Mouse (Mus musculus) hindbrain, embryonic 13.5 days (tissue): Measurements from ENCODE around the gene Slc7a5. TPM values are rescaled to one million over a fixed set of nuclear protein-coding genes. Genes with fewer than 3 reads are reported as not detected.

ENCODE experiments used
- ATAC-seq: fragments of 200-750 bp; cut with Nextera tagmentation; 2 replicates; pipeline ENCODE4 v1.8.0; 2017; ENCODE audit warnings: moderate TSS enrichment; ENCODE audit not compliant: low FRiP score
- H3K27ac ChIP-seq: fragments of 300-500 bp; sonication (generic); 2 replicates; pipeline ENCODE4 v1.5.1; 2015; ENCODE audit warnings: inconsistent platforms, mild to moderate bottlenecking, moderate library complexity
- H3K27me3 ChIP-seq: fragments of 300-500 bp; sonication (generic); 2 replicates; pipeline ENCODE4 v1.6.1; 2015; ENCODE audit warnings: mild to moderate bottlenecking, inconsistent platforms
- H3K36me3 ChIP-seq: fragments of 300-500 bp; sonication (generic); 2 replicates; pipeline ENCODE4 v1.6.1; 2015; ENCODE audit warnings: mild to moderate bottlenecking, inconsistent platforms
- H3K4me1 ChIP-seq: fragments of 300-500 bp; sonication (generic); replicated peaks from 2 replicates; pipeline ENCODE4 v1.6.1; 2015; ENCODE audit warnings: inconsistent platforms
- H3K4me2 ChIP-seq: fragments of 300-500 bp; sonication (generic); 2 replicates; pipeline ENCODE4 v1.6.1; 2015; ENCODE audit warnings: inconsistent platforms, mild to moderate bottlenecking, moderate library complexity
- H3K4me3 ChIP-seq: fragments of 300-500 bp; sonication (generic); 2 replicates; pipeline ENCODE4 v1.5.1; 2015; ENCODE audit warnings: mild to moderate bottlenecking, inconsistent platforms
- H3K9ac ChIP-seq: fragments of 300-500 bp; sonication (generic); 2 replicates; pipeline ENCODE4 v1.6.1; 2015; ENCODE audit warnings: mild to moderate bottlenecking, inconsistent platforms
- H3K9me3 ChIP-seq: fragments of 300-500 bp; sonication (generic); 2 replicates; pipeline ENCODE4 v1.6.1; 2016; ENCODE audit warnings: inconsistent platforms
- WGBS: fragments of 180-500 bp; shearing (Covaris S2); methylation state at CpG from one replicate; pipeline ENCODE4 v1.1.7; 2015; 5-methylcytosine and 5-hydroxymethylcytosine counted together
- polyA plus RNA-seq: library from polyadenylated mRNA; unstranded; fragments of >200 nt; fragmentation: Nextera tagmentation; extraction: Ambion mirVana; gene quantifications from 2 replicates; pipeline ENCODE4 v1.2.1, GENCODE M21; 2015

Gene Slc7a5
- polyA plus RNA-seq, result 37.9 and 39.7 TPM in 2 replicates

DNA sequence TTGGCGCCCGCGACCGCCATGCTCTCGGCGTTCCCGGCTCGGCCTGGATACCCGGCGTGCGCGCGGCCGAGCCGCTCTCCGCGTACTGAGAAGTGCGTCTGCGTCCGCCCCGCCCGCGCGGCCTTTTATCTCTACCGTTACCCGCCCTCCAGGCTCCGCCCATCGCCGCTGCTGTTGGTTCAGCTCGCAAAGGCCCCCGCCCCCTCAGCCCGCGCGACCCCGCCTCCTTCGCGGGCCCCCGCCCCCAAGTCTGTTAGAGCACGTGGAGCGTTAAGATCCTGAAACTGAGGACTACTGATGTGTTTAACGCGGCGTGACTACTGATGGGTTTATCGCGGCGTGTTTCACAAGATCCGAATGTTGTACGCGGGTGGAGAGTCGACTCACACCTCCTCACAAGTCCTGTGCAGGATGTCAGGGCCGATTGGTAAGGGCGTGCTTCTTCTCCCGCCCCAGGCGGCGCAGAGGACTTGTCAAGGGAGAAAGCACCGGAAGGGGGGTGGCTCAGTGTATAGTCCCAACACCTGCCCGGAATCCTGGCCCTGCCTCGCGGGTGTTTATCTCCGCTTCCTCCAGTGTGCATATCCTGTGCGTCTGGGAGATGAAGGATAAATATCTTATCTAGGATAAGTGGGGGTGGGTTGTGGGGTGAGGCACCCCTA, at the start of gene Slc7a5:
Gene Slc7a5 (minus strand): TSS at position 108 of the 662 bp plus-strand sequence.
- Histone ChIP-seq H3K9ac (peak within 1 kb of the TSS; percentile 82), H3K27ac (peak within 1 kb of the TSS; percentile 73), H3K27me3 (peaks cover 15% of the 10 kb centered on the region), H3K4me1 (peaks cover 36% of the 10 kb centered on the region), H3K4me2 (peak within 1 kb of the TSS; percentile 98), H3K9me3 (no peaks in the 10 kb centered on the region), H3K4me3 (peak within 1 kb of the TSS; percentile 76), H3K36me3 (no peaks in the 10 kb centered on the region)
- under 1% methylated on average over 57 of the region's 61 CpGs for WGBS
- ATAC-seq, result peak; percentile 89

DNA sequence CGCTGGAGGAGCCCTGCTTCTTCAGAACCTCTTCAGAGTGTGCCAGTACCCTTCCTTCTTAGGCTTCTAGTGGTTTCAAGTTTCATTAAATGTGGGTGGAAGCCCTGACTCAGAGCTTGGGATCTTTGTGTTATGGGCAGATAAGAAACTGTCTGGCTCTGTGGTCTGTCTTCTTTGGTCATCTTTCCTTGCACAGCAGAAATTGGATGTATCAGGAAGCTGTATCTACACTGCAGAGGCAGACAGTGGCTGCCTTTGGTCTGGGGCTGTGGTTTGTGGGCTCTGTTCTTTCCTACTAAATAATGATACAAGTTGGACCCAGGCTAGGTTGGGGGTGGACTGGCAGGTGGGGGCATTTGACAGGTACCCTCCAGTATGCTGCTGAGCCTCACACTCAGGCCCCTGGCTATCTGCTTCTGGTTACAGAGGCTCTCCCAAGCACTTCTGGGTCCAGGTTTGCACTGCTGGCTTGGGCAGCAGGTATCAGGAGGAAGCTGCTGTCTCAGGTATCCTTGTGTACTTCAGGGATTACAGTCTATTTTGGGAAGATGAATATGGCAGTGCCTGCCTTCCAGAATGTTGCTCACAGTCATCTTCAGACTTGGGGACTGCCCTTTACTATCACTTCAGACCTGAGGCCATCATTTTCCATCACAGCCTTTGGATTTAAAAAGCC, 48.5 kb upstream of the Slc7a5 start:
- H3K9me3 ChIP-seq, result no peaks in the 10 kb centered on the region
- no peak overlapping the region for H3K4me2 ChIP-seq
- H3K9ac ChIP-seq, result no peak overlapping the region
- peaks cover 52% of the 10 kb centered on the region for H3K4me1 ChIP-seq
- H3K27ac ChIP-seq, result no peak overlapping the region
- H3K4me3 ChIP-seq, result no peak overlapping the region
- 74% methylated on average over 1 of the region's 1 CpGs for WGBS
- ATAC-seq, result no peak
- H3K36me3 ChIP-seq, result peaks cover 20% of the 10 kb centered on the region
- H3K27me3 ChIP-seq, result no peaks in the 10 kb centered on the region

DNA sequence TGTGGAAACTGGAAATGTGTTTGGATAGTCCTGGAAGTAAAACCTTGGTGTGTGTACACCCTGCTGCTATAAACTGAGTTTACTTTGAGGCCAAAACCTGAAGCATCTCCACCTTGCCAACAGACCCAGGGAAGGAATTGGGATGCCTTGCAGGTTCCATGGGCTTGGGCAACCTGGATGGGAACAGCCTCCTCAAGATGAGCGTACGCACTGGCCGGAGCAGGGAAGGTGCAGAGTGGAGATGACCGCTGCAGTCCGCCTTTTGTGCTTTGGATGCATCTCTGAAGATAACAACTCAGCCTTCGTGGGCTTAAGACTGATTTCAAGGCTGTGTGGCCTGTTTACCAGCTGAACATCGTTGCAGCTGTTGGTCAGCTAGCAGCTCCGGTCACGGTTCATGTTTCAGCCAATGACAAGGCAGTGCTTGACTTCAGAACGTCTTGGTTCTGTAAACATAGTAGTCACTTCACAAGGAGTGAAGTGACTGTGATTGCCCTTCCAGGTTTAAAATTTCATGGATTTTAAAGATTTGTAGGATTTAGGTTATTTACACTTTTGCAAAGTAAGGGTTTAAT, 47.6 kb upstream of the Slc7a5 start:
- Histone ChIP-seq H3K27me3 (no peaks in the 10 kb centered on the region), H3K9ac (no peak overlapping the region)
- 84% methylated on average over 10 of the region's 10 CpGs for WGBS

DNA sequence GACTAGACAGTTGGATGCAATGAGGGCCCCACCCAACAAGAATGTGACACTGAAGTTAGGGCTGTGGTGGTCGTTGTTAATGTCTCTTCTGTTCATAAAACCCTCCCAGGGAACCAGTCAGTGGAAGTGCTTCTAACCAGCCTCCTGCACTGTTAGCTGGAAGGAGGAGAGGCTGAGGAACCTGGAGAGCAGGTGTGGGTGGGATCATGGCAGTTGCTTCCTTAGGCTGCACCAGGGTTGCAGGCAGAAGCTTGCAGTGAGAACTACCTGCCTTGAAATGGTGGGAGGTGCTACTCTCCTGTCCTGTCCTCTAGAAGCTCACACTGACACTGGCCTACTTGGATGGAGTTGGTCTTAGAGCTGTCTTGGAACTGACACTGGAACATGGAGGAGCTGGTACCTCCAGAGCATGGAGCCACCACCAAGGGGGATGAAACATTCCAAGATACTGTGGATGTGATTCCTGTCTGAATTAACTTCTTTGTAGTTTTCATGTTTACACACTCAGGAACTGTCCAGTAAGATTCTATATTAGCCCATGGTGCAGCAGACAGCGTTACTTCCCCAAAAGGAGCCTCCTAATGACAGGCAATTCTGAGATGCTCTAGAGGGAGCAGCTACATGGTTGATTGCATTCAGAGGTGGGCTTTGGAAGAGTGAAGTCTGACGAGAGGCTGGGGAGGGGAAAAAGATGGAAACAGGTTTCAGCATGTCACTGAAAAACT, 46.5 kb upstream of the Slc7a5 start:
- Histone ChIP-seq H3K27ac (no peak overlapping the region), H3K36me3 (peaks cover 20% of the 10 kb centered on the region), H3K9ac (no peak overlapping the region), H3K27me3 (no peaks in the 10 kb centered on the region), H3K4me2 (no peak overlapping the region), H3K9me3 (no peaks in the 10 kb centered on the region), H3K4me3 (no peak overlapping the region), H3K4me1 (peaks cover 50% of the 10 kb centered on the region)
- no peak for ATAC-seq
- 63% methylated on average over 3 of the region's 3 CpGs for WGBS

More for the DNA sequence above, 47.6 kb upstream of the Slc7a5 start:
- Histone ChIP-seq H3K27ac (no peak overlapping the region), H3K4me2 (no peak overlapping the region), H3K9me3 (no peaks in the 10 kb centered on the region), H3K4me3 (no peak overlapping the region), H3K36me3 (peaks cover 20% of the 10 kb centered on the region), H3K4me1 (peaks cover 46% of the 10 kb centered on the region)
- ATAC-seq, result no peak

DNA sequence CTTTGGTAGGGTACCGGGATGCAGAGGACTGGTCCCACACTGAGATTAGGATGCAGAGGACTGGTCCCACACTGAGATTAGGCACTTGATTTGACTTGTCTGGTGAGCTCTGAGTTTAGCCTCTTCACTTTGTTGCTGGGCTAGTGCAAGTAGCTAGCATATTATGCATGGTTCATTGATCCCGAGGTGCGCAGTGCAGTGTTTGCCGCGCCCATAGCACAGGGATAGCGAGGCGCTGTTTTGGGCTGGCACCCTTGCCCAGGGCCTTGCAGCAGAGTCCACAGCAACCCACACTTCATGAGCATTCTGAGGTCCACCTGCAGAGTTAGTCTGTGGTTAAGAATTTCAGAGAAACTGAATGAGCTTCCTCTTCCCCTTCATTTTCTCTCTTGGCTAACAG, 45.3 kb upstream of the Slc7a5 start:
- Histone ChIP-seq H3K4me3 (0 out of 2 replicates have a peak overlapping the region, but pooled peaks have one; percentile 72), H3K9me3 (no peaks in the 10 kb centered on the region), H3K27me3 (no peaks in the 10 kb centered on the region), H3K36me3 (peaks cover 20% of the 10 kb centered on the region), H3K4me1 (peaks cover 54% of the 10 kb centered on the region), H3K4me2 (peak overlapping the region; percentile 92; the same call in 1 of the 2 replicates), H3K27ac (no peak overlapping the region), H3K9ac (0 out of 2 replicates have a peak overlapping the region, but pooled peaks have one; percentile 60)
- 86% methylated on average over 7 of the region's 7 CpGs for WGBS
- no peak for ATAC-seq

DNA sequence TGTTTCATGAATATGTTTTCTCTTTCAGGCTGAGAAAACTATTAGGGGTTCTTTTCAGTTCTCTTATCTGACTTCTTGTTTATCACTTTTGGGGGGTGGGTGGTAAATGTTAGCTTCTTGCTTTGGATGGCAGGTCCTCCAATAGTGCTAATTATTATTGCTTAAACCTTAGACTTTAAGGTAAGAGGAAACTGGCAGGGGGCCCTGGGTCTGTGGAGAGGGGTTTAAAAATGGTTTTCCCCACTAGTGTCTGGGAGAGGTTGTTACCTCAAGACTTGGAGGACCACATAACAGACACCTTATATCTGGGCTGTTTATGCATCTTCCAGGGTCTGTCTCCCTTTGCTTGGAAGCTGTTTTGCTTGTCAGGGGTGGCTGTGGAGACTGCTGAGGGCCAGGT, 44.6 kb upstream of the Slc7a5 start:
- no peak for ATAC-seq
- Histone ChIP-seq H3K9me3 (no peaks in the 10 kb centered on the region), H3K4me3 (peak overlapping the region; percentile 72), H3K36me3 (peaks cover 20% of the 10 kb centered on the region), H3K27me3 (no peaks in the 10 kb centered on the region), H3K9ac (peak overlapping the region; percentile 60; the same call in 1 of the 2 replicates), H3K27ac (no peak overlapping the region), H3K4me2 (peak overlapping the region; percentile 92), H3K4me1 (peaks cover 59% of the 10 kb centered on the region)

DNA sequence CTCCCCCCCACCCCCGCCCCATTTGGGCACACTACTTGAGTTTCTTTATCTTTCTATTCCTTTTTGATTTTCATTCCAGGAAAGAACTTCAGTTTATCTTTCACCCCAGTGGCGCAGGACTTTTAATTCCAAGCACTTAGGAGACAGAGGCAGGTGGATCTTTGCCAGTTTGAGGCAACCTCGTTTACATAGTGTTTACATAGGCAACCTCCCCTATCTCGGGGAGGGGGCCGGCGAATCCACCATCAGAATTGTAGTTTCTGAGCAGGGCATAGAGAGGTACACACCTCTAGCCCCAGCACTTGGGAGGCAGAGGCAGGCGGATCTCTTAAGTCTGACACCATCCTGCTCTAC, 44.1 kb upstream of the Slc7a5 start:
- peak overlapping the region; percentile 99 for H3K9ac ChIP-seq
- no peak for ATAC-seq
- peaks cover 20% of the 10 kb centered on the region for H3K36me3 ChIP-seq
- H3K4me2 ChIP-seq, result peak overlapping the region; percentile 92
- peak overlapping the region; percentile 72 for H3K4me3 ChIP-seq
- WGBS, result 42% methylated on average over 7 of the region's 7 CpGs
- peak overlapping the region; percentile 97 for H3K27ac ChIP-seq
- H3K27me3 ChIP-seq, result no peaks in the 10 kb centered on the region
- H3K4me1 ChIP-seq, result peaks cover 63% of the 10 kb centered on the region
- no peaks in the 10 kb centered on the region for H3K9me3 ChIP-seq

DNA sequence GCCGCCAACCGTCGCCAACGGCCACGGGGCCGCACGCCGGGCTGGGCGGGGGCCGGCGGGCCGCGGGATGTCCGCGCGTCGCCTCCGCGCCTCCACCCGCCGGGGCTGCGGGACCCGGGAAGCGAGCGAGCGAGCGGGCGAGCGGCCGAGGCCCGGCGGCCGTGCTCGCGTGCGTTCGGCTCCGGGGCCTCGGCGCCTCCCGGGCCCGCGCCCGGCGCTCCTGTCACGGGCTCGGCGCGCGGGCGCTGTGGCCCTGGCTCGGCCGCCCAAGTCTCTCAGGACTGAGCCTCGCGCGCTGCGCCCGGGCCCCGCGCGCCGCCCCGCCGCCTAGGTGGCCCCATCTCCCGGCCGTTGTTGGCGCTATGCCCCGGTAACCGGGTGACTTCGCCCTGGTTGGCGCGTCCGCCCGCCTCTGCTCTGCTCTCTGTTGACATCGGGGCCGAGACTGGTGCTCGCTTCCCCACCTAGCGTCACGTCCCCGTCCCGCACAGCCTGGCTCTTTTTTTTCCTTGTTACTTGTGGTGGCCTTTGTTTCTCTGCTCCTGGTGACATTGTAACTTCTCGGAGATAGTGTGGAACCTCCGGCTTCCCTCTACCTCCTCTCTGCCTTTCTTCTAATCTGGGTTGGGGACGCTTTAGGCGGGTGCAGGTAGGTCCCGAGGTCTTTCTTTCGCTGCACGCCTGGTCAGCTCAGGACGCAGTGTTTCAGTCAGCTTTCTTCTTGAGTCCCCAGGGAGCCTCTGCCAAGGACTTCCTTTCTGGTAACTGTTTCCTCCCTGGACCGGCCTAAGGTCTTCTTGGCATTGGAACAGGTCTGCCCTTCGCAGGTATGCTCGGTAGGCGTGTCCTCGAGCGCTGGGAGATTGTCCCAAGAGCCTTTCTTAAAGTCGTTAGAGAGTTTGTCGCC, 43.5 kb upstream of the Slc7a5 start:
- under 1% methylated on average over 87 of the region's 97 CpGs for WGBS
- peak overlapping the region; percentile 99 for H3K9ac ChIP-seq
- H3K4me2 ChIP-seq, result peak overlapping the region; percentile 92
- peaks cover 58% of the 10 kb centered on the region for H3K4me1 ChIP-seq
- H3K9me3 ChIP-seq, result no peaks in the 10 kb centered on the region
- no peaks in the 10 kb centered on the region for H3K27me3 ChIP-seq
- peak overlapping the region; percentile 72 for H3K4me3 ChIP-seq
- peaks cover 19% of the 10 kb centered on the region for H3K36me3 ChIP-seq
- peak; percentile 18 for ATAC-seq
- peak overlapping the region; percentile 97 for H3K27ac ChIP-seq

DNA sequence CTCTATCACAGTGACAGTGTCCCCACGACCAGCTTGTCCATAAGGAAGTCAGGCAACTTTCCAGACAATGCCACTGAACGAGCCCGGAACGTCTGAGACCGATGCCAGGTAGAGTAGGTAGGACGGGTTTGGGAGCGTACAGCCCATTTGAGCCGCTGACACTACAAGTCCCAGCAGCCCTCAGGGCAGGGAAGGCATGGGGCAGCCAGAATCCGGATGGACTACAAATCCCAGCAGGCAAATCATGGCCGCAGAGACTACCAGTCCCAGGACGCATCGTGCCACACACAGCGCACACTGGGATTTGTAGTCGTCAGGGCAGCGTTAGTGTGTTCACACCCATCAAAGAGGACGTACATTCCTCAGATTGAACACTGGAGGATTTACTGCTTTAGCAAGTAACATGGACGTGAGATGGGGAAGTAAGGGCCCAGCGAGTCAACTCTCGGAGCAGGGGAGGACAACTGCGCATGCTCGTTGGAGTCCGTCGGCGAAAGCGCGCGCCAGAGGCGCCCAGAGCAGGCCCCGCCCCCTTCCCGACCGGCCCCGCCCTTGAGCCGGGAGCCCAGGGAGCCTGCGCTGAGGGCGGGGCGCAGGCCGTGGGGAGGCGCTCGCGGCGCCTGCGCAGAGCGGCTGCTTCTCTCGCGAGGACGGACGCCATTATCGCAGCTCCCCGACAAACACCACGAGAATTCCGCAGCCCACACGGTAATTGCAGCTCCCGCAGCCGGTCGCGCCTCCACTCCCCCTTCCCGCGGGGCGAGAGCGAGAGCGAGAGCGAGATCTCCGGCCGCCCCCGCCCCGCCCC, 42.7 kb upstream of the Slc7a5 start:
- Histone ChIP-seq H3K9ac (peak overlapping the region; percentile 99), H3K27ac (peak overlapping the region; percentile 97), H3K4me1 (peaks cover 53% of the 10 kb centered on the region), H3K9me3 (no peaks in the 10 kb centered on the region), H3K36me3 (peaks cover 12% of the 10 kb centered on the region), H3K27me3 (no peaks in the 10 kb centered on the region), H3K4me2 (peak overlapping the region; percentile 92), H3K4me3 (peak overlapping the region; percentile 72)
- peak; percentile 96 for ATAC-seq
- under 1% methylated on average over 55 of the region's 66 CpGs for WGBS

DNA sequence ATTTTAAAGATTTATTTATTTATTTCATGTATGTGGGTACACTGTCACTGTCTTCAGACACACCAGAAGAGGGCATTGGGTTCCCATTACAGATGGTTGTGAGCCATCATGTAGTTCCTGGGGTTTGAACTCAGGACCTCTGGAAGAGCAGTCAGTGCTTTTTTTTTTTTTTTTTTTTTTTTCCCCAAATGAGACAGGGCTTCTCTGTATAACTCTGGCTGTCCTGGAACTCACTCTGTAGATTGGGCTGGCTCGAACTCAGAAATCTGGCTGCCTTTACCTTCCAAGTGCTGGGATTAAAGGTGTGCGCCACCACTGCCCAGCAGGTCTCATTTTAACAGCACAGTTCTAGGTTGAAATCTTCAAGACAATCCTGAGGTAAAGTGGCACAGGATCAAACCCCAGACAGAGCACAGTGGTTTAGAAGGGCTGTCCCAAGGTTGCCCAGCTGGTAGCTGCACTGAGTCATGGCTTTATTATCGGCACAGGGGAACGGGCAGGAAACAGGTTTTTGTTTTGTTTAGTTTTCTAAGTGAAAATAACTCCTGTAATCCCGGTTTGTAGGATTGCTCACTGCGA, 41.8 kb upstream of the Slc7a5 start, which contains the start of gene Banp:
Gene Banp (plus strand): TSS at position 529 of the 579 bp plus-strand sequence.
- peak within 1 kb of the TSS; percentile 97 for H3K27ac ChIP-seq
- H3K4me3 ChIP-seq, result peak within 1 kb of the TSS; percentile 72
- 0 out of 2 replicates have a peak, but pooled peaks cover 4% of the 10 kb centered on the region for H3K36me3 ChIP-seq
- H3K9ac ChIP-seq, result peak within 1 kb of the TSS; percentile 99
- ATAC-seq, result peak; percentile 2; the same call in 1 of the 2 replicates
- H3K4me1 ChIP-seq, result peaks cover 53% of the 10 kb centered on the region
- H3K4me2 ChIP-seq, result peak within 1 kb of the TSS; percentile 92
- H3K9me3 ChIP-seq, result no peaks in the 10 kb centered on the region
- H3K27me3 ChIP-seq, result no peaks in the 10 kb centered on the region
- WGBS, result 64% methylated on average over 6 of the region's 6 CpGs
